Mouse (Mus musculus) layer of hippocampus, adult 9-11 months (tissue): ENCODE measurements at regions not wholly inside any gene's neighbourhood (a gene's known extent, or its start where the extent isn't known, plus 50 kb on each side); places are given as distances from the start of the nearest gene placed in this dataset.

Source experiments
- DNase-seq: peaks from one replicate; pipeline ENCODE4 v3.0.0; 2022

DNA sequence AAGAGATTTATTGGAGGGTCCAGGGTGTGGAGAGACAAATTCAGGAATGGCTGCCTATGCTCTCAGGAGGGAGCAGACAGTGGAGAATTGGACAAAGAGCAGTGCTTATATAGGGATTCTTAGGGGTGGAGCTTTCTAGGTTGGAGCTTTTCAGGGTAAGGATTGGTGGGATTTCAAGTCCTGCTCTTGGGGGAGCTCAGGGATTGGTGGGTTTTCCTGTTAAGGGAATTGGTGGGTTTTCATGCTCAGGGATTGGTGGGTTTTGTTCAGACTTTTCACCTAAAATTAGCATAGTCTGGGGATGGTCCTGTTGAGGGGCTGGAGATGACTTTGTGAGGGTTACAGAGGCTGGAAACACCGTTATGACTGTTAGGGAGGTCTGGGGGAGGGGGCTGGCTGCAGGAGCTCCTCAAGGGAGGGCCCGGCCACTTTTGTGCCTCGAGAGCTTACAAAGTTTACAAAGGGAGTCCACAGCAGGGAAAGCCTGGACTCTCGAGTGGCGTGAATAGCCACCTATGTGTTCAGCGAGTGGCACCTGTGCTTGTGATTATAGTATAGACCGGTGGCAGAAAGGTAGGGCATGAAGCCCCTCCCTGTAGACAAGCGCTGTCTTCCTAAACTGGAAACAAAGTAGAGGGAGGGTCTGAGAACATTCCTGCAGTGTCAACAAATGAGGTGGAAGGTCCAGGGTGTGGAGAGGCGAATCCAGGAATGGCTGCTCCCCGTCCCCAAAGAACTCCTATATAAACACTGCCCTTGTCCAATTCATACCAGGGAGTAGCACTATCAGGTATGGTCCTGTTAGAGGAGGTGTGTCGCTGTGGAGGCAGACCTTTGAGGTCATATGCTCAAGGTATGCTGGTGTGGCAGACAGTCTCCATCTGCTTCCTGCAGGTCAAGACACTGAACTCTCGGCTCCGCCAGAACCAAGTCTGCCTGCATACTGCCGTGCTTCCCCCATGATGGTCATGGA, 278.1 kb upstream of the Zfp64 start:
- no peak for DNase-seq

DNA sequence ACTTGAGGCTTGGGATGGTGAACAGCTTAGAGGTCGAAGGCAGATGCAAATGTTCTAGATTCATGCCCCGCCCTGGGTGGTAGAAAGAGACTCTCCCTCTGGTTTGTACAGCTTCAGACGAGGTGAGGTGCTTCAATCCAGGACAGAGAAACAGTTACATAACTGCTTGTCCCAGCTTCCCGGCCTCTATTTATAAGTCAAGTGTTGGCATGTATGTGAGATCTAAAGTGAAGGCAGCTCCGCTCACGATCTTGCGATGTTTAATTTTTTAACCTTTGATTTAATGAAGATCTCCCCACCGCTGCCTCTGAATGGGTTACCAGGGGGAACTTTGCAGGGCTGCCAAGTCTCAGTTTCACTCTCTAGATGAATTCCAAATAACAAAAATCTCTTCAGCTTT, 266.9 kb upstream of the Zfp64 start:
- DNase-seq = peak; percentile 9

DNA sequence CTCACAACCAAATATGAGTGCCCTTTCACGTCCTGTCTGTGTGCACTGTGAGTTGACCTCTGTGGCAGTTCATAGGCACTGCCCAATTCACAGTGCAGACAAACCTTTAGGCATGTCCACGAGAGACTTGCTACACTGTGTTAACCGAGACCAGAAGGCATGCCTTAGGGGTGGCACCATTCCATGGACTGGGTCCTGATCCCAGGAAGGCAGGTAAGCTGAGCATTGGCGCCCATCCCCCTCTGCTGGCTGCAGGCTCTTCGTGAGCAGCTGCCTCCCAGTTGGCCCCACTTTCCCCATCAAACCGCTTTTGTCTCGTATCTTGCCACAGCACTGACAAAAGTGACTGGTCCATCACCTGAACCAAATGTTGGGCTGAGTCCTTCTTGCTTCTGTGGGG, 265.8 kb upstream of the Zfp64 start:
- no peak for DNase-seq

DNA sequence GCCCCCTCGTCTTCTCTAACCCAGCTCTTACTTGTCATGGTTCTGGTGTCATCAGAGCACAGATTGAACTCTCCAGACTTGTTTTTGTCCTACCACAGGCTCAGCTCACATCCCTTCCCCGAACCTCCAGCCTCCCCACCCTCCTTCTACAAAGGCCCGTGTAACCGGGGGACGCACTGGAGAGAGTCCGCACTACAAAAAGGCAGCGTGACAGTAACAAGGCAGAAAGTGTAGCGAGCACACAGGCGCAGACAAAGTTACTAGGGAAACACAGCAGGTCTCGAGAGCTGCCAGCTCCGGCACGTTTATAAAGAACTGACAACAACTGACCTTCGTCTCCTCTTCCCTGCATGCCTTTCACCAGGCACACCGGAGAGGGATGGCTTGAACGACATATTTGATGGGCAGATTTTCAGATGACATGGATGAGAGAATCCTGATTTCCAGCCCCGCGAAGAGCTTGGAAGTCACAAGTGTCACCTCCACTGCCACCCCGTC, 260.2 kb upstream of the Zfp64 start:
- DNase-seq = no peak

DNA sequence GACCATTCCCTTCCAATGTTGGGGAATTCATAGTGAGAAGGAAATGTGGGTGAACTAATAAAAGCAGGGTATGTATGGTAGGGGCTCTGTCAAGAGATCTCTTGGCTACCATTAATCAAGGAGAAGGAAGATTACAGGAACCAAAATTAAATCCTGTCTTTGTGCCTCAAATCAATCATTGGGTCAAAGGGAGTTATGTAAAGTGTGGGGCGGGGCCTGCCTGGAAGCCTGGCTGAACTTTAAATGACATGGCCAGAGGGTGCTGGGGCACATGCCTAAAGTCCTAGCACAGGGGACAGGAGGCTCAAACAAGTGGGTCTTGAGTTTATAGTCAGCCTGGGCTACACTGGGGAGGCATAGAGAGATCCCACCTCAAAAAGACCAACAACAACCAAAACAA, 259.0 kb upstream of the Zfp64 start:
- no peak for DNase-seq

DNA sequence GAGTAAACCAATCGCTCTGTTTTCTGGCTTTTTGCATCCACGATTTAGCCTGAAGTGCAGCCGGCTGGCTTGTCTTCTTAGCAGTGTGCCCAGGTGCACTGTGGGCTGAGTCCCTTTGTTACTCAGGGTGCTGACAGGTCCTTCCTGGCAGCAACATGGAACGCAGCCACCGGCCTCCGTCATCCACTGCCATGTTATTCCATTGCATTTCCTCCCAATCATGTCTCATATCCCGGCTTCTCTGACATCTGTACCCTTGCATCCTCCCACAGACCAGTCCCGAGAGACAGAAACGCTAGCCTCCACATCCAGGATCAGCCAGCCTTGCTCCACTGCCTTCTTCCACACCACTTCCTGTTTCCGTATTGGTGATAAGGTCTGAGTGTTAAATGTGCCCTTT, 257.9 kb upstream of the Zfp64 start:
- DNase-seq = no peak

DNA sequence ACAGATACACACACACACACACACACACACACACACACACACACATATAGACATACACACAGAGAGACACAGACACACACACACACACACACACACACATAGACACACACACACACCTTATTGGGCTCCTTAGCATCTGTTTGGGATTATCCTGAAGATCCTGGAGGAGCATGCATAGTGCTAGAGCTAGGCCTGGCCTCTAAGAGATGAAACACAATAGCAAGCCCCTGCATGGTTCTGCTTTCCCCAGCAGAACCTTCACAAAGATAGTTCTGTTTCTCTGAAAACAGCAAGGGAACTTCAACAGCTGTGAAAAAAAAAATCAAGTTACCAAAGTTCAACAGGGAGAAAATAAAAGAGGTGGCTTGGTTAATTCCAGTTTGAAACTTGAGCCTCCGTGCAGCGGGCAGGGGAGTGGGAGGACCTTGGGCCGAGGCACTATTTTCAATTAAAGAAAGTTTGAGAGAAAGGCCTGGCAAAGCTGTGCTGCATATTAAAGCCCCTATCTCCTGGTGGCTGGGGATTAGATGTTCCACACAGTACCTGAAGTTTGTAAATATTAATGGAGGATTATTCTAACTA, 257.4 kb upstream of the Zfp64 start:
- DNase-seq = no peak

DNA sequence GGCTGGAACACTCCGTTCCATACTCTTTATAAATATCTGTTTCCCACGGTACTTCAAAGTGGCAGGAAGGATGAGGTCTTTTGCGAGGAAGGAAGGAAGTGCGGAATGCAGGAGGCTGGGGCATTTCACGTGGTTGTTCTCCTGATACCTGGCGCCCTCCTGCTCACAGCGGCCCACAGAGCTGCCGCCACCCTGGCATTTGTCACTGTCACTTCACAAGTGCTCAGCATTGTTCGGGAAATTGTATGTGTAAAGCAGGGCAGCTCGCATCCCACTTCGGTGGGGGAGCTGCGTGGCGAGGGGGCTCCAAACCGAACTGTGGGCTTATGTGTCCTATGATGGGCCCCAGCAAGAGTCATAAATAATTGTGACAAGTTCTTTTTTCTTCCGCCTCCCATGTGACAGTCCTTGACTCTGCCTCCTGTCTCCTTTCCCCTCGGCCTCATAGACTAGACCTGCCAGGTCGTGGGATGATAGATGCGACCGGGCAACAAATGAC, 248.9 kb upstream of the Zfp64 start:
- no peak for DNase-seq

DNA sequence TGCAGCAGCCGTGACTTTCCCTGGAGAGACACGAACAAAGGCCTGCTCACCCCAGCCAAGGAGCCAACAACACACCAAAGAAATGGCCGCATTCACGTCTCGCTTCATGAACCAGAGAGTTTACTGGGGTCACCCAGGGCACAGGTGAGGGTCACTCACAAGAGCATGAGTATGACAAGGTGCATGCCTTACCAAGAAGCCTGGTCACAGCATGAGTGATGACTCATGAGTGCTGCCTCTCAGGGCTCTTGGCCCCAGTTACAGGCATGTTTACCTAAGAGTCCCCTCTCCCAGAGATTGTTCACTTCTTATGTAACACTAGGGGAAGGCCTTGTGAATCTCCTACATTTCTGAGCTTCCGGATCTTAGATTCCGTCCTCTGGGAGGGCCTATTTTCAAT, 236.6 kb upstream of the Zfp64 start:
- DNase-seq = no peak

DNA sequence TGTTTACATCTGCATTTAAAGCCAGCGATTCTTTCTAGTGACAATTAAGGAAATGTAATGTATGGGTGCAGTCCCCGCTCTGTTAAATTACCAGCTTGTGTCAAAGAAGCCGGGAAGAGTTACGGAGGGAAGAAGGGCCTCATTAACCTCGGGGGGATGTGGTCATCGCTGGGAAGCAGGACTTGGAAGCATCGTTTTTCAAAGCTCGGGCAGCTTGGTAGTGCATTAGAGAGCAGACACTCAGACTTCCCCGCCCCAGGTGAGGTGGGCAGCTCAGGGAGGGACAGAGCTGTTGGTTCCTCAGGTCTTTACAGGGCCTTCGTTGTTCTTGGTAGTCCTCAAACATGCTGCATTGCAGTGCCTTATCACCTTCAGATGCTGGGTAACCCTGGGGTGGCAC, 236.1 kb upstream of the Zfp64 start:
- no peak for DNase-seq

DNA sequence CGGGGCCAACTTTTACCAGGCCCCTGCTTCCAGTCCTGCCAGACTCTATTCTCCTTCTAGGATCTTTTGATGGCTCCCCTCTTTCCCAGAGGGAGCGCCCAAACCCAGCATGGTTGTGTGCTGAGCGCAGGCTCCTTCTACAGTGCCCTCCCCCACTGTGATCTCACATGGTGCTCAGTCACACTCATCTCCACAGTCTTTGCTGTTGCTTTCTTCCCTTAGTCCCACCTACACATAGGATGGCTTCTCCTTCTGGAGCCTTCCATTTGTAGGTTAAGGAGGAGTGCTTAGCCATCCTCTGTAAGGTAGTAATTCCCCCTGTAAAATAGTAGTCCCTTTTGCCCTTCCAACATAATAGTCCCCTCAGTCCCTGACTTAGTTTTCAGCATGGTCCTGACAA, 222.2 kb upstream of the Zfp64 start:
- no peak for DNase-seq

DNA sequence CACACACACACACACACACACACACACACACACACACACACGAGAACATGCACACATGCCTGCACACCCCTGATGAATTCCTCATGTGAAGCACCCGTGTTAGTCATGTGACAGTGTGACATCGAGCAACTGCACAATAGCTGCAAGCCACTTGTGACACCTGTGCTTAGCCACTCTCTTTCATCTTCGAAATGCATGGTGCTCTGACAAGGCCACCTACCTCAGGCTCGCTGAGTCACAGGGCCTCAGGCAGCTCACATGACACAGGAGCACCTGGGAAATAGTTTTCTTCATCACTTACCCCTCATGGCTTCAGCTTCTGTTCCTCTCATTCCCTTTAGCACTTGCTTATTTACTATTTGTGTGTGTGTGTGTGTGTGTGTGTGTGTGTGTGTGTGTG, 213.4 kb upstream of the Zfp64 start:
- DNase-seq = no peak

DNA sequence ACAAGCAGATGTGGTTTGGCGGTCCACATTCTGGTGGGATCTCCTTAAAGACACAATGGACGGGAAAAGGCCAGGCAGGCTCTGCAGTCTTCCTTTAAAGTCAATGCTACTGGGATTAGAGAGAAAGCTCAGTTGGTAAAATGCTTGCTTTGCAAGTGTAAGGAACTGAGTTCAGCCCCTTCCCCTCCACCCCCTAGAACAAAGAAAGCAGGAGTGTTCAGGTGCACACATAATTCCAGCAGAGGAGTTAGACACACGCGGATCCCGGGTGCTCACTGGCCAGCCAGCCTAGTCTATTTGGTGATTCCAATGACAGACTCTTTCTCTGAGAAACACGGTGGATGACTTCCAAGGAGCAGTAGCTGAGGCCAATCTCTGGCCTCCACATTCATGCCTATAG, 213.0 kb upstream of the Zfp64 start:
- DNase-seq = no peak

DNA sequence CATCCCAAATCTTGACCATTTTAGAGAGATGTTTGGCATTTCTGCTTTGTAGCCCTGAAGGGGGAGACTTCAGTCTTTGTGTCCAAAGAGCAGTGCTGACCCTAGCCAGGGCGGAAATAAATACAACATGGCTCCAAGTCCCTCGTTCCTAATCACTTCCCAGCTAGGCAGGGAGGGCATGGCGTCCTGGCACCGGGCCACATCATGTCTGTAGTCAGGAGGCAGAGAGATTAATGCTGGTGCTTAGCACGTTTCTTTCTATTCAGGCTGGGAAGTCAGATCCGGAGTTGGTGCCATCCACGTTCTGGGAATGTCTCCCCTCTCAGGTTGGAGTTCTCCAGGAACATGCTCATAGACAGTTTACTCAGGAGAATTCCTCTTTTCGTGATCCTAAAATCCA, 206.3 kb upstream of the Zfp64 start:
- no peak for DNase-seq

DNA sequence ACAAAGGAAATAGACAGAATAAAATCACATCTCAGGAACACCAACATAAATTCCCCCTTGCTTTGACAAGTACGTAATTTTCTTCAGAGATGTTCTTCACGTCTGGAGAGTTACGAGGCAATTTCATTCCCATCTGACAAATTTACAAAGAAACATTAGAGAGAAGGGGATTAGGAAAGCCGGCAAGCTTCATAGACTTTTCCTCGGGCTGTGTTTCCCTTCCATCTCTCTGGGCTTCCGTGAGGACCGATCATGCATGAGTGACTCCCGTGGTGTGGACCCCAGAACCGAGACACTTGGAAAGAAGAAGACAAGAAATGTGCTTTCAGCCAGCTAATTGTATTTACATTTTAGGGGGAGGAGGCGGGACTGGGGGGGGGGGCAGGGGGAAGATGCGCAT, 203.4 kb upstream of the Zfp64 start:
- DNase-seq = no peak

DNA sequence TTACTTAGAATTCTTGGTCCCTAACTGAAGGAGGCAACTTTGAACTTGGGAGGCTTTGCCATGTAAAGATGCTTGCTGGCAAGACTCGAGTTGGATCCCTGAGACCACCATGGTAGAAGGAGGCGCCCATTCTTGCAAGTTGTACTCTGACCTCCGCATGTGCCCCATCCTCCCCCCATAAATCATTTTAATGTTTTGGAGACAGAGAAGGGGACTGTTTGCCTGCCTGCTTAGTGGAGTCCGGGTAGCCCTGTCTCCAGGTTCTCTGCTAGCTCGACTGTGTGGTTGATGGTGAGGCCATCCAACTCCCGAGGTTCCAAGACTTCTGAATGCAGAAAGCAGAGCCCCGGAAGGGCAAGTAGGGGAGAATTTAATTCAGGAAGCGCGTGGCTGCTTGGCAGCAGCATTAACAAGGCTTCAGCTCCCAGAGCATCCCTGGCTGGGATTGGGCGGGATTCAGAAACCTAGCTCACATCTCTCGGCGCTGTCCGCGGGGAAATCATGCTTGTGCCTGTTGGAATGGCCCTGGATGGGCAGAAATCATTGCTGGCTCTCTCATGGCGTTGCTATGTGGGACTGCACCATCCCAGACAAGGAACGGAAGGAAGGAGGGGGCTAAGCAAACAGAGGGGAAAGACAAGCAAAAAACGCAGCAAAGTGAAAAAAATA, 202.8 kb upstream of the Zfp64 start:
- no peak for DNase-seq

DNA sequence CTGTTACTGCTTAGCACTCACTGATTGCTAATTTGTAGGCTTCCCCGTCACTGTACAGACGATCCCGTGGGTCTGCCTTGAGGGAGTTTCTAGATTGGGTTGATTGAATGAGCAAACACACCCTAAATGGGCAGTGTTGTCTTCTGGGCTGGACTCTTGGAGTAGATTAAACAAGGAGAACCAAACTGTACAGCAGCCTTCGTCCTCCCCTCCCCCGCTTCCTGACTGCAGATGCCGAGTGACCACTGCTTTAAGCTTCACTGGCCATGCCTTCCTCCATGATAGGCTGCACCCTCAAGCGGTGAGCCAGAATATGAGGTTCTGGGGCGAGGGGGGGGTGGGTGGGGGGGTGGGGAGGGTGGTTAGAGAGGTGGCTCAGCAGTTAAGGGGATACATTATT, 201.5 kb upstream of the Zfp64 start:
- DNase-seq = no peak

DNA sequence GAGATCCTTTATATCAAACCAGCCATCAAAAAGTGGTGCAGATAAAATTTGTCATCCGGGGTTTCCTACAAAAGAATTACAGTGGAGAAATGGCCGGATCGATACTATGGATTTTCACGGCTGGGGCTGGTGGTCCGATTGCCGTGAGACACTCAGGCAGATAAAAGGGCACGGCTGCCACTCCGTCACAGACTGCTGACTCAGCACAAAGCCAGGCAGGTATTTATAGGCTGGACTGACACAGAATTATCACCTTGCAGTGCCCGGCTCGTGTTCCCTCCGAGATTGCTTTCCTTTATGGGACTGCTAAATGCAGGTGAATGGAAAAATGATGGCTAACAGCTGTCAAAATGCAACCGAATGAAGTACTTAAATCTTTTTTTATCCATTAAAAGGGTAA, 199.5 kb upstream of the Zfp64 start:
- no peak for DNase-seq

DNA sequence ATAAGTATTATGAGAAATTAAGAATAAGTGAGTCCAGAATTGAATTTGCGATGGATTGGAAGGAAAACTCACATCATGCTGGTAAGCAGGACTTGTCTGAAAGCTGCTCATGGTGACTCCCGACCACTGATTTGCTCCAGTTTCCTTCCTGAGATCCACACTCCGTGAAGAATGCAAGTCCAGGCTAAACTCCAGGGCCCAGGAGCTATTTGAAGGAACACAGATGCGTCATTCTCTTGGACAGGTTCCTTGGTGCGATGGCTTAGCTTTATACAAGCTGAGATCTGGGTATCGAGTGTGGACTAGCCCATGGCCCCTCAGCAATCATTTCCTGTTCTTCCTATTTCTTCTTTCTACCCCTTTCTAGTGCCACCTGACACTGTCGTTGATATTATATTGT, 192.3 kb upstream of the Zfp64 start:
- DNase-seq = no peak

DNA sequence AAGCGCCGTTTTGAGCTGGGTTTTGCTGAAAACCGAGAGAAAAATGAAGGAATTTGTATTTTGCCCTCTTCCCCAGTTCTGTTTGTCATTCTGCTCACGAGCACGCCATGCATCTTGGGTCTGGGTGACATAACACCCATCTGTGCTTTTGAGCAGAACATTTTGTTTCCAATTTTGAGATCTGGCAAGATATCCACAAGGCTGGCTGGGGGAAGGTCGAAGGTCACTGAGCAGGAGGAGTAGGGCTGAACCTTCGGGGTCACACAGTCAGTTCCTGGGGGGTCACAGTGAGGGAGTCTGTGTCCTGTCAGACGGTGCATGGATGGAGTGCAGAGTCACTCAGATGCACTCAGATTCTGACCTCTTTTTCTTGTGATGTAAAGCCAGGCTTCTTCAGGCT, 186.8 kb upstream of the Zfp64 start:
- DNase-seq = no peak

DNA sequence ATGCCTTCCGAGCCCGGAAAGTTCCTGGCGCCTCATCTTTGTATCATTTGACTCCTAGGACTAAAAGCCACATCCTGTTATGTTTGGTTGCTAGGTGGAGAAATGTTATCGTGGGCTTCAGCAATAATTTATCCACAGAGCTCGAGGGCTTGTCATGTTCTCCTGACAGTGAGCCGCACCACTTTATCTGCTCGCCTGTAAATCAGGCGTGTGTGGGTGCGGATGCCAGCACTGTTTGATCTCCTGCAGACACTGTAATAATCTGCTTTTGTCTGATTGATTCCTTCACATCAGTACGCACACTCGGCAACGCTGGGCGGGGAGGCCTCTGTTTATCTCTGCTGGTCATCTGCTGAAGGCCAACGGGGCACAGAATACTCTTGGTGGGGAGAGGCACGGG, 178.5 kb upstream of the Zfp64 start:
- no peak for DNase-seq

DNA sequence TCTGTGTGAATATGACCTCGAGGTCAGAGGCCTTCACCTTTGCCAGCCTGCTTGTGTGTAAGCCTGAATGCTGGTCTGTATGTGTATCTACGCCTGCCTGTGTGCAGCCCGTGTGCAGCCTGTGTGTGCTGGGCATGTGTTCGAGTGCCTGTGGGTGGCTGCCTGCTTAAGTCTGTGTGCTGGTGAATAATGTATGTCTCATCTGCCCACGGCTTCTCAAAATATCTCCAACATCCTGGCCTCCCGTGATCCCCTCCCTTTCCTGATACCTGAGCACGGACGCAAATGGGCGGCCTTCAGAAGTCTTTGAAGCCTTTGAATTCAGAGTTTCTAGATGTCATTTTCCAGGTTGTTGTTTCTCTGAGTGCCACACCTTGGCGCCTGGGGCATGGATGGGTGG, 170.1 kb upstream of the Zfp64 start:
- peak; percentile 33 for DNase-seq

DNA sequence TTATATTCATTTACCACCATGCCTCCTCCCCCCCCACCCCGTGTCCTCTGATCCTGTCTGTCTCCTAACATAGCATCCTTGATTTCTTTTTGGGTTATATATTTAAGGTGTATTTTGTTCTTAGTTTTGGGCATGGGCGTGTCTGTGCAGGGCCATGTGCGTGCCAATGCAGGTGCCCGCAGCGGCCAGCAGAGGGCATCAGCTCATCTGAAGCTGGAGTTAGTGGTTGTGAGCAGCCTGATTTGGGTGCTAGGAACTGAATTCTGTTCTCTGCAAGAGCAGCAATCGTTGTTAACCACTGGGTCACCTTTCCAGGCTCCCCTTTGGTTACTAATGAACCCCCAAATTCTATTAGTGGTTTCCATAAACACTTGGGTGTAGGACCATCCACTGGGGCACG, 167.5 kb upstream of the Zfp64 start:
- no peak for DNase-seq

DNA sequence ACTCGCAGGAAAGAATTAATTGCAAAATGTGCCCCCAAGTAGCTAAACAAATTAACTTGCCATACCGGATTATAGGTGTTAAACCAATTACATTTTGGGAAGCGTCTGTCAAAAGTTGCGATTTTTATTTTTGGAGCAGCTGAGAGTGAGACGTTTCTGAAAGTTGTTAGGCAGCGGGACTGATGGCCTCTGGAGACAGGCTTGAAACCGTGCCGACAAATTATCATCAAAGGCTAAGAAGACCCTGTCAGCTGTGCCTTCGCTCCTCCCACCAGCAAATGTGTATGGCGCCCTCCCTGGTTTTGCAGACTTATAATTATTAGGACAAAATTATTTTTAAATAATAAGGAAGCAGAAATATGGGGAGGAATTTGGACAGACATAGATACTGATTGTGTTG, 161.5 kb upstream of the Zfp64 start:
- DNase-seq = no peak
